Mouse (Mus musculus) CH12.LX (cell line): ENCODE results near the gene Hsd17b13. TPM values are rescaled to one million over a fixed set of nuclear protein-coding genes. Genes with fewer than 3 reads are reported as not detected.

Experiments
- DNase-seq: peaks from one replicate; pipeline ENCODE4 v3.0.0-alpha.2; 2013; ENCODE audit errors: extremely low read depth
- H3K27ac ChIP-seq: 2 replicates; pipeline ENCODE4 v1.5.1; 2012; ENCODE audit warnings: low read depth, mild to moderate bottlenecking, control low read depth, moderate library complexity; ENCODE audit not compliant: insufficient read depth
- H3K27me3 ChIP-seq: replicated peaks from 2 replicates; pipeline ENCODE3; 2012; ENCODE audit warnings: inconsistent platforms
- H3K36me3 ChIP-seq, 2 experiments: replicated peaks in 1 of 2; 2 replicates each; pipeline versions ENCODE3 to v1.6.1; 2012; ENCODE audit warnings: inconsistent platforms in 1 of 2, low read length in 1 of 2, mild to moderate bottlenecking in 1 of 2, mixed read lengths in 1 of 2, moderate library complexity in 1 of 2; ENCODE audit not compliant: control insufficient read depth in 1 of 2, insufficient read depth in 1 of 2
- H3K4me1 ChIP-seq, 2 experiments: 2 replicates each; pipeline ENCODE4 v1.6.1; 2012; ENCODE audit warnings: inconsistent platforms in 1 of 2, moderate library complexity in 1 of 2; ENCODE audit not compliant: insufficient read depth in 2 of 2, control insufficient read depth in 1 of 2
- H3K4me2 ChIP-seq: 2 replicates; pipeline ENCODE4 v1.6.1; 2012; ENCODE audit warnings: low read depth, mild to moderate bottlenecking, control low read depth; ENCODE audit not compliant: poor library complexity, insufficient read depth, severe bottlenecking
- H3K4me3 ChIP-seq, 3 experiments: fragments of 150-350 bp in 1 of 3; sonication (generic) in 1 of 3; replicated peaks in 1 of 3; 2 replicates each; pipeline versions ENCODE3 to v1.5.1; 2011 to 2012; ENCODE audit warnings: low read depth in 2 of 3, low read length in 2 of 3, mild to moderate bottlenecking in 2 of 3, moderate library complexity in 2 of 3, control low read depth in 1 of 3, improper control_type of control experiment in 1 of 3, inconsistent platforms in 1 of 3, mixed read lengths in 1 of 3; ENCODE audit not compliant: poor library complexity in 1 of 3
- H3K79me2 ChIP-seq: replicated peaks from 2 replicates; pipeline ENCODE4 v1.6.1; 2012; ENCODE audit warnings: mild to moderate bottlenecking, moderate library complexity; ENCODE audit not compliant: control insufficient read depth, poor library complexity, insufficient read depth, severe bottlenecking; ENCODE audit errors: extremely low read depth
- H3K9ac ChIP-seq: 2 replicates; pipeline ENCODE4 v1.6.1; 2012; ENCODE audit warnings: low read depth, mild to moderate bottlenecking, control low read depth, moderate library complexity; ENCODE audit not compliant: insufficient read depth
- H3K9me3 ChIP-seq: replicated peaks from 2 replicates; pipeline ENCODE3; 2012; ENCODE audit warnings: low read length, inconsistent platforms, mixed read lengths
- BHLHE40 ChIP-seq: IDR thresholded peaks from 2 replicates; pipeline ENCODE4 v1.6.1; 2011; ENCODE audit warnings: mild to moderate bottlenecking, low read depth, low read length, improper control_type of control experiment
- CHD1 ChIP-seq: IDR thresholded peaks from 2 replicates; pipeline ENCODE4 v1.6.1; 2012; ENCODE audit warnings: low read depth, low read length, improper control_type of control experiment, inconsistent platforms
- CHD2 ChIP-seq: IDR thresholded peaks from 2 replicates; pipeline ENCODE4 v1.6.1; 2011; ENCODE audit warnings: low read length, improper control_type of control experiment
- CTCF ChIP-seq, 2 experiments: IDR thresholded peaks in 1 of 2; conservative IDR thresholded peaks in 1 of 2; 2 replicates each; pipeline ENCODE4 v1.5.1; 2011 to 2012; ENCODE audit warnings: low read depth in 2 of 2, low read length in 2 of 2, improper control_type of control experiment in 1 of 2, inconsistent platforms in 1 of 2, mild to moderate bottlenecking in 1 of 2, moderate library complexity in 1 of 2
- ELF1 ChIP-seq: IDR thresholded peaks from 2 replicates; pipeline ENCODE4 v1.6.1; 2014; ENCODE audit warnings: low read depth, mild to moderate bottlenecking, inconsistent platforms, low read length, improper control_type of control experiment
- EP300 ChIP-seq: IDR thresholded peaks from 2 replicates; pipeline ENCODE4 v1.6.1; 2011; ENCODE audit warnings: low read length, improper control_type of control experiment
- GABPA ChIP-seq: IDR thresholded peaks from 2 replicates; pipeline ENCODE4 v1.6.1; 2012; ENCODE audit warnings: low read depth, low read length, improper control_type of control experiment, inconsistent platforms; ENCODE audit not compliant: insufficient replicate concordance
- HCFC1 ChIP-seq: IDR thresholded peaks from 2 replicates; pipeline ENCODE4 v1.6.1; 2012; ENCODE audit warnings: low read depth, mild to moderate bottlenecking, inconsistent platforms, low read length, improper control_type of control experiment
- IRF4 ChIP-seq: IDR thresholded peaks from 2 replicates; pipeline ENCODE4 v1.6.1; 2014; ENCODE audit warnings: low read depth, mild to moderate bottlenecking, inconsistent platforms, low read length, improper control_type of control experiment
- JUND ChIP-seq: conservative IDR thresholded peaks from 2 replicates; pipeline ENCODE4 v1.6.1; 2011; ENCODE audit warnings: low read depth, low read length, improper control_type of control experiment
- KAT2A ChIP-seq: IDR thresholded peaks from 2 replicates; pipeline ENCODE4 v1.6.1; 2012; ENCODE audit warnings: low read length, improper control_type of control experiment, inconsistent platforms; ENCODE audit not compliant: insufficient replicate concordance
- MAFK ChIP-seq: IDR thresholded peaks from 2 replicates; pipeline ENCODE4 v1.6.1; 2011; ENCODE audit warnings: low read length, improper control_type of control experiment; ENCODE audit not compliant: insufficient replicate concordance
- MAX ChIP-seq: IDR thresholded peaks from 2 replicates; pipeline ENCODE4 v1.6.1; 2011; ENCODE audit warnings: low read length, improper control_type of control experiment
- MAZ ChIP-seq: IDR thresholded peaks from 2 replicates; pipeline ENCODE4 v1.6.1; 2012; ENCODE audit warnings: low read depth, mild to moderate bottlenecking, inconsistent platforms, low read length, improper control_type of control experiment, moderate library complexity
- MEF2A ChIP-seq: IDR thresholded peaks from 2 replicates; pipeline ENCODE4 v1.6.1; 2014; ENCODE audit warnings: low read depth, mild to moderate bottlenecking, inconsistent platforms, low read length, improper control_type of control experiment, borderline replicate concordance
- MXI1 ChIP-seq: IDR thresholded peaks from 2 replicates; pipeline ENCODE4 v1.6.1; 2011; ENCODE audit warnings: mild to moderate bottlenecking, low read depth, low read length, improper control_type of control experiment
- NELFE ChIP-seq: IDR thresholded peaks from 2 replicates; pipeline ENCODE4 v1.6.1; 2011; ENCODE audit warnings: low read depth, low read length, improper control_type of control experiment
- POLR2A ChIP-seq: IDR thresholded peaks from 2 replicates; pipeline ENCODE4 v1.6.1; 2011; ENCODE audit warnings: low read depth, mild to moderate bottlenecking, improper control_type of control experiment, low read length
- POLR2AphosphoS2 ChIP-seq: IDR thresholded peaks from 2 replicates; pipeline ENCODE4 v1.6.1; 2011; ENCODE audit warnings: low read depth, low read length, improper control_type of control experiment
- RCOR1 ChIP-seq: conservative IDR thresholded peaks from 2 replicates; pipeline ENCODE4 v1.6.1; 2012; ENCODE audit warnings: low read depth, mild to moderate bottlenecking, inconsistent platforms, low read length, improper control_type of control experiment
- SIN3A ChIP-seq: IDR thresholded peaks from 2 replicates; pipeline ENCODE4 v1.6.1; 2012; ENCODE audit warnings: low read length, improper control_type of control experiment, inconsistent platforms
- SMC3 ChIP-seq: IDR thresholded peaks from 2 replicates; pipeline ENCODE4 v1.6.1; 2011; ENCODE audit warnings: low read depth, low read length, improper control_type of control experiment
- TBP ChIP-seq: conservative IDR thresholded peaks from 2 replicates; pipeline ENCODE4 v1.6.1; 2011; ENCODE audit warnings: low read depth, low read length, improper control_type of control experiment
- TCF12 ChIP-seq: IDR thresholded peaks from 2 replicates; pipeline ENCODE4 v1.6.1; 2014; ENCODE audit warnings: low read depth, mild to moderate bottlenecking, inconsistent platforms, low read length, improper control_type of control experiment
- UBTF ChIP-seq: IDR thresholded peaks from 2 replicates; pipeline ENCODE4 v1.6.1; 2012; ENCODE audit warnings: low read depth, mild to moderate bottlenecking, inconsistent platforms, low read length, improper control_type of control experiment, moderate library complexity
- USF1 ChIP-seq: IDR thresholded peaks from 2 replicates; pipeline ENCODE4 v1.6.1; 2014; ENCODE audit warnings: low read depth, mild to moderate bottlenecking, inconsistent platforms, low read length, improper control_type of control experiment
- ZC3H11A ChIP-seq: IDR thresholded peaks from 2 replicates; pipeline ENCODE4 v1.6.1; 2012; ENCODE audit warnings: low read depth, mild to moderate bottlenecking, inconsistent platforms, low read length, improper control_type of control experiment
- ZKSCAN1 ChIP-seq: IDR thresholded peaks from 2 replicates; pipeline ENCODE4 v1.6.1; 2012; ENCODE audit warnings: low read depth, inconsistent platforms, low read length, improper control_type of control experiment, borderline replicate concordance
- ZMIZ1 ChIP-seq: IDR thresholded peaks from 2 replicates; pipeline ENCODE4 v1.6.1; 2012; ENCODE audit warnings: low read depth, mild to moderate bottlenecking, inconsistent platforms, low read length, improper control_type of control experiment
- ZNF384 ChIP-seq: IDR thresholded peaks from 2 replicates; pipeline ENCODE4 v1.6.1; 2012; ENCODE audit warnings: low read depth, low read length, improper control_type of control experiment, inconsistent platforms
- dilution Hi-C: fragments of 300-500 bp; cut with MboI; formaldehyde crosslinking; loops from 2 replicates; pipeline ENCODE4 v1.14.3; 2020; ENCODE audit warnings: low sequenced_read_pairs; ENCODE audit not compliant: extremely low pct_unique_long_range_greater_than_20kb, extremely low pct_ligation_motif_present
- in situ Hi-C: fragments of 300-500 bp; cut with MboI; formaldehyde crosslinking; loops from 3 replicates; pipeline ENCODE4 v1.14.3; 2019; ENCODE audit warnings: low sequenced_read_pairs, low pct_ligation_motif_present, low pct_unique_long_range_greater_than_20kb, mixed read lengths
- polyA plus RNA-seq: library from polyadenylated mRNA; unstranded; fragments of >175 nt; gene quantifications from 2 replicates; pipeline ENCODE4 v1.2.1, GENCODE M21; 2012; ENCODE audit warnings: low read depth; ENCODE audit not compliant: insufficient read length
- total RNA-seq, 2 experiments: library from RNA; depleted of rRNA; stranded (reverse); fragments of 300-350 nt in 1 of 2; fragments of >200 nt in 1 of 2; gene quantifications; 2 replicates each; pipeline ENCODE4 v1.2.3; 2012 to 2014

Hsd17b13 gene
- total RNA-seq (2012; rRNA removed) (0.55 and 0.64 TPM in 2 replicates), total RNA-seq (2014; rRNA removed) (0.36 TPM in 1 of 2 replicates, not detected in the other), polyA plus RNA-seq (0.23 and 0.37 TPM in 2 replicates)

DNA sequence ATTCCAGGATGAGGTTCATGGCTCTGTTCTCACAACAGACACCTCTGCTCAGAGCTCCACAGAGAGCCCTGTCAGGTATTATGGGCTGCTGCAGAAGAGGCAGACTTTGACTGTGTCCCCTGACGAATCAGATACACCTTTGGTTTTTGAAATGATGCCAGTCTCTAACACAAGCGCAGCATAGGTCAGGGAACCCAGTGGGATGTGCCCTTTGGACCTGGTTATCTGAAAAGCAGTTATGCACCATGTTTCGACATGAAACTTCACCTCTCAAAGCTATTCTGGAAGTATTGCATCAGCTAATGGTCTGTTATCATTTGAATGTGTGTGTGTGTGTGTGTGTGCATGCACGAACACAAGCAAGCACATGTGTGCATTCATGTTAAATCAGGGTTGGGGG lies at the start of gene Hsd17b13:
Gene Hsd17b13 (minus strand): TSS at position 114 of the 400 bp plus-strand sequence.
- H3K4me2 ChIP-seq: no peak within 1 kb of the TSS; the same call in 1 of the 2 replicates
- dilution Hi-C loops: no loop called here
- in situ Hi-C loops: no loop called here
- no peaks in the 10 kb centered on the region for H3K36me3 ChIP-seq
- no peak within 1 kb of the TSS for H3K4me3 ChIP-seq
- no peak for TF ChIP-seq IRF4
- no peak for TF ChIP-seq SMC3
- no peak for TF ChIP-seq HCFC1
- no peak for TF ChIP-seq POLR2AphosphoS2
- no peak for TF ChIP-seq CTCF (conservative IDR thresholded peaks at IDR 0.05 in 1 of 2, IDR thresholded peaks at IDR 0.05 in 1 of 2; ENCODE audit: low read depth in 2 of 2, low read length in 2 of 2)
- no peak for TF ChIP-seq ZC3H11A
- no peak for TF ChIP-seq ELF1
- no peak for TF ChIP-seq NELFE
- TF ChIP-seq EP300: no peak
- no peak for TF ChIP-seq TBP
- TF ChIP-seq GABPA: no peak
- TF ChIP-seq RCOR1: no peak
- no peak for TF ChIP-seq CHD2
- no peak for TF ChIP-seq JUND
- no peak for TF ChIP-seq MAX
- TF ChIP-seq, all 38 proteins: peak for 0
- Histone ChIP-seq H3K27me3 (no peaks in the 10 kb centered on the region), H3K9me3 (no peaks in the 10 kb centered on the region), H3K79me2 (no peaks in the 10 kb centered on the region), H3K4me1 (peaks cover 3 to 6% of the 10 kb centered on the region in 2 experiments; a peak in 2 of 4 replicates), H3K9ac (no peak within 1 kb of the TSS), H3K27ac (no peak within 1 kb of the TSS)
- no peak for DNase-seq

- H3K4me3 ChIP-seq: no peak overlapping the region
- no peak for DNase-seq
- H3K4me1 ChIP-seq: peaks cover 13 to 37% of the 10 kb centered on the region in 2 experiments
- peak overlapping the region; percentile 89 for H3K4me2 ChIP-seq
- H3K79me2 ChIP-seq: no peaks in the 10 kb centered on the region
- TF ChIP-seq POLR2A (no peak), BHLHE40 (0 out of 2 replicates have a peak, but pooled peaks have one; percentile 20), CTCF (conservative IDR thresholded peaks at IDR 0.05 in 1 of 2, IDR thresholded peaks at IDR 0.05 in 1 of 2; ENCODE audit: low read depth in 2 of 2, low read length in 2 of 2) (no peak), ELF1 (peak; percentile 10; the same call in 1 of the 2 replicates), MAX (no peak), CHD2 (peak; percentile 37; the same call in 1 of the 2 replicates), CHD1 (no peak), MAFK (0 out of 2 replicates have a peak, but pooled peaks have one; percentile 18), UBTF (no peak), ZC3H11A (no peak), SIN3A (peak; percentile 53; the same call in 1 of the 2 replicates), RCOR1 (no peak), ZMIZ1 (no peak), ZKSCAN1 (no peak), EP300 (peak; percentile 65; the same call in 1 of the 2 replicates), KAT2A (no peak), HCFC1 (no peak), ZNF384 (no peak), USF1 (no peak), MAZ (no peak), TCF12 (0 out of 2 replicates have a peak, but pooled peaks have one; percentile 29), TBP (no peak), IRF4 (peak; percentile 56; the same call in 1 of the 2 replicates), MXI1 (no peak), GABPA (no peak), MEF2A (0 out of 2 replicates have a peak, but pooled peaks have one; percentile 47)
- dilution Hi-C loops: no loop called here
- no peaks in the 10 kb centered on the region for H3K9me3 ChIP-seq
- no peaks in the 10 kb centered on the region for H3K36me3 ChIP-seq
- H3K27me3 ChIP-seq: no peaks in the 10 kb centered on the region
- peak overlapping the region; percentile 52; the same call in 1 of the 2 replicates for H3K9ac ChIP-seq
- H3K27ac ChIP-seq: no peak overlapping the region
- in situ Hi-C loops: no loop called here
Observed at GRCm38 (mm10) chr5:104025245-104025854, 48.1 kb upstream of the Hsd17b13 start.
